Mouse (Mus musculus) right cerebral cortex, postnatal 4 days (tissue): Measurements from ENCODE around the gene Cul4a.
"Not testable (repeated sequence)": the region's sequence is repeated elsewhere in the genome, so short reads cannot be mapped to it uniquely, and the experiment has no call there.

Source experiments
- DNase-seq: peaks from one replicate; pipeline ENCODE4 v3.0.0-alpha.2; 2022

Cul4a gene

DNA sequence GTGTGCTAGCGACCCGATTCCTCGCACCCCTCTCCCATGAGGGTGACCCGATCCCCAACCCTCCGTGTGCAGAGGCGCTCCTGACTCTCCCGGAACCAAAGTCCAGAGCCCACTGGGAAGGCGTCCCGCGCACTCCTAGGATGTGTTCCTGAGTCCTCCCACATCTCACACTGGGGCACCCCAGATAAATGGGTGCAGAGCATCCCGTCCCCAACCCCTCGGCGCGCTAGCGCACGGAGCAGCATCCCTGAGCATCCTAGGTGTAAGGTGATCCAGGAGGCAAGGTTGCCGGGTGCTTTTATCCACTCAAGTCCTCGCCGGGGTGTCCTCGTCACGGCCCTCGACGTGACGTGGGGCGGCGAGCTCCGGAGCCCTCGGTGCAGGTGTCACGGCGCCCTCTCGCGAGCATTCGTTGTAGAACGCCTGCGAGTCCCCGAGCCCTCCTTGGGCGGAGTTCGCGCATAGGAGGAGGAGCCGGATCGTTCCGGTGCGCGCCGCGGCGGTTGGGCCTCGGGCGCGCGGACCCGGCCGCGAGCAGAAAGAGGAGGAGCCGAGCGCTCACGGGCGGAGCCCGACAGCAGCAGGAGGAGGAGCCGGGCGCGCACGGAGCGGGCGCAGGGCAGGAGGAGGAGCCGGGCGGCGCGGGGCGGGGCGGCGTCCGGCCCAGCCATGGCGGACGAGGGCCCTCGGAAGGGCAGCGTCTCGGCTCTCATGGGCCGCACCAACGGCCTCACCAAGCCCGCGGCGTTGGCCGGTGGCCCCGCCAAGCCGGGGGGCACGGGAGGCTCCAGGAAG lies at the start of gene Cul4a, which contains the start of gene Pcid2:
TSS of gene Cul4a (plus strand) at position 535 of the 795 bp plus-strand sequence.
TSS of gene Pcid2 (minus strand) at position 373 of the 795 bp plus-strand sequence.
- DNase-seq = peak; percentile 98

DNA sequence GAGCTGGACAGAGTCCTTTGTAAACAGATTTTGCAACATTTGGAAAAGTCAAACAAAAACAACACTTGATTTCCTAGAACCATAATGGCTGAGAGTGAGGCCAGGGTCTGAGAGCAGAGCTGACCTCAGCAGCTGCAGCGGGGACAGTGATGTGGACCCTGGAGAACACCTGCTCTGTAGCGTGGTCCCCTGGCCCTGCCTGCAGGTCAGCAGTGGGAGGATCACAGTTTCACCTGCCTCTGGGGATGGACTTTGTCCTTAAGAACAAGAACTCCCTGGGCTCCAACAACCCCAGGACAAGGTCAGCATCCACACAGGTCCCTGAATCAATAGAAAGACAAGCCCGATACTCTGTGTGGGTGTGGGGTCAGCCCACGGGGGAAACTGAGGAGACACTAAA lies 48.1 kb upstream of the Cul4a start:
- DNase-seq = no peak

DNA sequence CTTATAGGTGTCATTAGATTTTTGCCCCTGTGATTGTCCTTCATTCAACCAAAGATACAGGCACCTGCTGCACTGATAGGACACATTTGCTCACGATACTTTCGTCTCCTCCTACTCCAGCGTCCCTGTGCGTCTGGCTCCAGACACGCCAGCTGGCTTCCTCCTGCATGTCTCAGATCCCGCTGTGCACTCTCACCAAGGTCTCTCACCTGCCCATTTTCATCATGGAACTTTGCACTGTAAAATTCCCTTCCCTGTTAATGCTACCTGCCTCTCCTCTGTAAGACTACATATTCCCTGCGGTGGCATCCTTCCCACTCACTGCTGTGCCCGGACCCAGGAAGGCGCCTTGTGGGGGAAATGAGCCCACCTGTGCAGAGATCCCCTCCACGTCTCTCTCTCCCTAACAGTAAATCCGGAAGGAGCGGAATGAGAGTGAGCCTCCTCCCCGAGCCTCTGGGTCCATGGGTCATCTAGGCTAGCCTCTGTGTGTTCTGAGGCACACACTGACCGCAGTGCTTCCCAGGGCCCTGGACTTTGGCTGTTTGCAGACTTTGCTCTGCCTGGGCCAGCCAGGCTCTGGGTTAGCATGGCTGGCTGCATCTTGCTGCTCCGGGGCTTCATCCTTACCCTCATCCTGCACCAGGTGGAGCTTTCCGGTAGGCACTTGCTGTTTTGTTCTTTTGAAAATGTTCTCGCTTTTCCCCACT lies 44.8 kb upstream of the Cul4a start, which contains the start of gene Proz:
TSS of gene Proz (plus strand) at position 474 of the 710 bp plus-strand sequence.
- DNase-seq = no peak

DNA sequence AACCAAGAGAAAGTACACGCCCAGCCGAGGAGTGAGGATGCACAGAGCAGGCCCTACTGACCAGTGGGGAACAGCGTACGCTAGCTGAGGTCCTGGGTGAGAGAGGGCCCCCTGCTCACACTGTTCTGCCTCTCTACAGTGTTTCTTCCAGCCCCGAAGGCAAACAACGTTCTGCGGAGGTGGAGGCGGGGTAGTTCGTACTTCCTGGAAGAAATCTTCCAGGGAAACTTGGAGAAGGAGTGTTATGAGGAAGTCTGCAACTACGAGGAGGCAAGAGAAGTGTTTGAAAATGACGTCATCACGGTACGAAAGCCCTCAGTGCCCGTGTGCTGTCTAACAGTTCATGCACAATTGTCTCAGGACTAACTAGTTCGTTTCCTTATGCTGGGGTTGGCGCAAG lies 42.3 kb upstream of the Cul4a start:
- no peak for DNase-seq

DNA sequence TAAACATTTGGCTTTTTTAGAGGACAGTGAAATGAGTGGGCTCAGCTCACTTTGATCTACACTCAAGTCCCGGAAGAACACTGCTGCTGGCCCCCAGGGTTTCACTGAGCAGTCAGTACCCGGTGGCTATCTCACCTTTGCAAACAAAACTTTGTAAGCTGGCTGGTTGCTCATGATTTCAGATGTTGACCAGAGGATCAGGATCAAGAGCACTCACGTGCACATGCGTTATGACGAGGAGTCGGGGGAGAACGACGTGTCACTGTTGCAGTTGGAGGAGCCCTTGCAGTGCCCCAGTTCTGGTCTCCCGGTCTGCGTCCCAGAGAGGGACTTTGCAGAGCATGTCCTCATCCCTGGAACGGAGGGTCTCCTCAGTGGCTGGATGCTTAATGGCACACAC lies 32.2 kb upstream of the Cul4a start:
- no peak for DNase-seq

DNA sequence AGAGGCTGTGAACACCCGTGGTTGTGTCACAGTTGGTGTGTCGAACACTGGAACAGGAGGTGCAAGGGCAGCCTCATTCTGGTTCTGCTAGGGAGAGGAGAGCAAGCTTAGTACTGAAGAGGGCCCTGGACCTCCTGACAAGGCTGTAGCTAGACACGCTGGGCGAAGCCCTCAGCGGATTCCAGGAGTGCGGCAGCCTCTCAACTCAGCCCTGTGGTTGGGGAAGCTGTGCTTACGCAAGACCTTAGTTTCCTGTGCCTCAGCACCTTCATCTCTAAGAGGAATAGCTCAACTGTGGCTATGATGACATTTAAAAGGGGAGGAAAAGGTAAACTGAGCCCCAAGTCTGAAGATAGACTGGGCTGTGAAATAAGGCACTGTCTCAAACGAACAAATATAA lies 30.4 kb upstream of the Cul4a start:
- DNase-seq = no peak

DNA sequence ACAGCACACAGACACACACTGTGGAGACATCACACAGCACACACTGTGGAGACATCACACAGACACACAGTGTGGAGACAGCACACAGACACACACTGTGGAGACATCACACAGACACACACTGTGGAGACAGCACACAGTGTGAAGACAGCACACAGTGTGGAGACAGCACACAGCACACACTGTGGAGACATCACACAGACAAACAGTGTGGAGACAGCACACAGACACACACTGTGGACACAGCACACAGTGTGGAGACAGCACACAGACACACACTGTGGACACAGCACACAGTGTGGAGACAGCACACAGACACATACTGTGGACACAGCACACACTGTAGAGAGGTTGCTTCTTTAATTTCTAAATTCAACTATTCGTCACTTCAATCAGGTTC lies 29.8 kb upstream of the Cul4a start:
- not testable (repeated sequence) for DNase-seq

DNA sequence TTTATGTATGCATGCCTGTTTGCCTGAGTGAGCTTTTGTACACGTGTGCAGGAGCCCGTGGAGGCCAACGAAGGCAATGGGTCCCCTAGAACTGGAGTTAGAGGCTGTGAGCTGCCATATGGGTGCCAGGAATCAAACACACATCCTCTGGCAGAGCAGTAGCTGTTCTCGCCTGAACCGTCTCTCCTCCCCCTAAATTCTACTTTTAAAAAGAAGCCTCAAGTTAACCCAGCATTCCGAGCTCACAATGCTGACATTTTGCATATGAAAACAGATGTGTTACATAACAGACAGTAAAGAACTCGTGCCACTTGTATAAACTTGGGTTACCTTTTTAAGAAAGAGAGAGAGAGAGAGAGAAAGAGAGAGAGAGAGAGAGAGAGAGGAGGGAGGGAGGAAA lies 27.9 kb upstream of the Cul4a start:
- DNase-seq = no peak

DNA sequence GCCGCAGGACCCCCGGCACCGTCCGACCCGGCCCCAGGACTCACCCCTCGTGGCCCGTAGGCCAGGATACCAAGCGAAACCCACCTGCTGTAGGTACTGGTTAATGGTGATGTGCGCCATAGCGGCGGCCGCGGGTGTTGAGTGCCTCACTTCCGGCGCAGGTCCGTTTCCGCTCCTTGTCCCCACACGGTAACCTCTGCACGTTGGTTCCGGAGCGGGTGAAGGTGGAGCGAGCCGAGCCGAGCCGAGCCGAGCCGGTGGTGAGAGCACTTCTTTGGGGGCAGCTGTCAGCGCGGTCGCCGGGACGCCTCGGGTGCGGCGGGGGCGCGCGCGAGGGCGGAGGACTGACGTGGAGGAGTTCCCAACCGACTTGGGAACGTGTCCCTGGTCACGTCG lies 732 bp upstream of the Cul4a start:
- peak; percentile 94 for DNase-seq

DNA sequence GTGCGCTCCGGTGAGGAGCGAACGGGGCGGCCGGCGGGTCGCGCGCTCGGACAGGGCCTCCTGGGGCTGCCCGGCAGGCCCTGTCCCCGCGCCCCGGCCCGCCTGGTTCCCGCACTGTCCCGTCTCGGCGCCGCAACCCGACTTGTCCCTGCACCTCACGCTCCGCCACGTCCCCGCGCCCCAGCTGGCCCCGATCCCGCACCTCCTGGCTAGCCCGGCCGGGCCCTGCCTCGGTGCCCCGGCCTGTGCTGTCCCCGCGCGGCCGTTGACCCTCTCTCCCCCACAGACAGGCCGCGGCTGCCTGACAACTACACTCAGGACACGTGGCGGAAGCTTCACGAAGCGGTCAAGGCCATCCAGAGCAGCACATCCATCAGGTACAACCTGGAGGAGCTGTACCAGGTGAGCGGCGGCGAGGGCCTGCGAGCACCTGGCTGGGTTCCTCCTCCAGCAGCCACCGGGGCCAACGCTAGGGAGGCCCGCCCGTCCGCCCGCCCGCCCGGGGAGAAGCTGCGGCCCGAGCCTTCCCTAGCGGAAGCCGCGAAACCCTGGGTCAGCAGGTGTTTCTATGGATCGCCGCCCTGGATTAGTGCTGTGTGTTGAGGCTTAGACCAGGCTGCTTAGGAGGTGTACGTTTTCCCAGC lies 609 bp downstream of the Cul4a start:
- peak; percentile 61 for DNase-seq

DNA sequence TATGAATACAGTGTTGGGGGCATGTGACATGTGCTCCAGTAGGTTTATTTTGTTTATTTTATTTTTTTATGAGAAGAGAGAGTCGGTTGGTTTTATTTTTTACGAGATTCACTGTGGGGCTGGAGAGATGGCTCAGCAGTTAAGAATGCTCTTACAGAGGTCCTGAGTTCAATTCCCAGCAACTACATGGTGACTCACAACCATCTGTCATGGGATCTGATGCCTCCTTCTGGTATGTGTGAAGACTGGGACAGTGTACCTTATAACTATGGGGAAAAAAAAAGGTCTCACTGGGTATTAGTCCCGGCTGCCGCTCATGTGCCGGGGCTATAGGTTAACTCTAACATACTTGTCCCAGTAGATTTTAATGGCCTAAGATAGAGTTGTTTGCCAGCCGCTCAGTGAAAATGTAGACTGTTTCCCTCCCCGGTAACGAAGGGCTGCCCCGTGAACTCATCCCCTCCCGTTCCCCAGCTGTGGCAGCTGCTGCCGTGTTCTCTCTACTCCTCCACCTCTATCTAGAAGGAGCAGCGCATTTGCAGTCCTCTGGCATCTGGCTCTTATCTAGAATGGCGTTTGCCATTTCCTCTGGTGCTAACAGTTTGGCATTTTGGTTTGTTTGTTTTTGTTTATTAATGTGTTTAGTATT lies 2.7 kb downstream of the Cul4a start:
- DNase-seq = no peak

DNA sequence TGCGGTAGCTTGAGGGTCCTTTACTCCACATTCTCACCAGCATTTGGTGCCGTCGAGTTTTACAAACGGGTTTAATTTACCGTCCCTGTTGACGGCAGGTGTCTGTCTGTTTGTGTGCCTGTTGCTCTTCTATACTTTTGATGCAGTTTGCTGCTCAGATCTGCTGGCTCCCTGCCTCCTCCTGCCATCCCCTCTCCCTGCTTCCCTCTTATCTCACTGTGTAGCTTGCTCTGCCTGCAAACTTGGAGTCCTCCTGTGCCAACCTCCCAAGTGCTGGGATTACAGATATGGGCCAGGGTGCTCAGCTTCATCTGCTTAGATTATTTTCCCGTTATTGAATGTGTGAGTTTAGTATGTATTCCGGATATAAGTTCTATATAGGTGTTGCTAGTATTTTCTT lies 3.5 kb downstream of the Cul4a start:
- DNase-seq = no peak

DNA sequence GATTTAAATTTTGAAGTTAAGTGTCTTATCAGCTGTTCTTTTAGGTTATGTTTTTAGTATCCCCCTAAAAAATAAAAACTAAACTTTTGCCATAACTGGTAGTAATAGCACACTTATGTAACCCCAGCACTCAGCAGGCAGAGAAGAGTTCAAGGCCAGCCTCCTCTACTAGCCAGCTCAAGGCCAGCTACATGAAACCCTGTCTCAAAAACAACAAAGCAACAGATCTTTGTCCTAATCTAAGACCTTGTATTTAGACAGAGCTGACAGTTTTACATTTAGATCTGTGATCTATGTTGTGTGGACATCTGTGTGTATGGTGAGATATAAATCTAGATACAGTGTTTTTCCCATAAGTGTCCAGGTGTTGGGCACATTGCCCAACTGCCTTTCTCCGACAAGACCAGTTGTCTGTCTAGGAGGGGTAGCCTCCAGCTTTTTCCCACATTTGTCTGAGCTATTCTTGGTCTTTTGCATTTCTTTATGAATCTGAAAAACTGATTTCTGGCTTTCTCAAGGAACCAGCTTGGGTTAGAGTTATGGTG lies 4.1 kb downstream of the Cul4a start:
- no peak for DNase-seq

DNA sequence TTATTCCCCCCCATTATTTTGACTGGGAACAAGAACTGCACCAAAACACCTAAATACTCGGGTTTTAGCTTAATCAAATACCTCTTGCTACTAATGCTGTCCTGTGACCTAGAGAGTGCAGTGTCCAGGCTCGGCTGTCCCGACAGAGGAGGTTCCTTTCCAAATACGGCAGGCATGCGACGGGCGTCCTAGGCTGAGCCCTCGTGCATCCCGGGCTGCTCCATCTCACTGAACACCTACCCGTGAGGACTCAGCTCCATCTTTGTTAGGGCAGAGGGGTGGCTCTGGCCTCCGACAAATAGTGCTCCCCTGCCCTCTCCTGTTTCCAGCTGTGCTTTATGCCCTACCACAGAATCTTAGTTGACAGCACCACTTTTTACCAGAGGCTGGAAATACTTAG lies 6.5 kb downstream of the Cul4a start:
- DNase-seq = no peak

DNA sequence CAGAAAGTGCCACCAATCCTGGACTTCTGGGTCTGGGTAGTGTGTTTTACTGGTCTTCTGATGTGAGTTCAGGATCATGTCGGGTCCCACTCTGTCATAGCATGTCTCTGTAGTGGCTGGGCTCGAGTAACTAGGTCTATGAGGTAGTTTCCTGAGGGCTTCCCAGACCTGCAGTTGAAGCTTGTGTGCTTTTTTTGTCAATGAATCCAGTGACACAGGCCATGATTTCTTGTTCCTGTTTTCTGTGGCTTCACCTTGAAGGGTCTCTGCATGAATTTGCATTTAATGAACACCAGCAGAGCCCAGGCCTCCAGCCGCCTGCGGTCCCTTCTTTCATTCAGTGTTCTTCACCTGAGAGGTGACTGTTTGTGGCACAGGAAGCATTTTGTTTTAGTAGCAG lies 7.8 kb downstream of the Cul4a start:
- DNase-seq = no peak

DNA sequence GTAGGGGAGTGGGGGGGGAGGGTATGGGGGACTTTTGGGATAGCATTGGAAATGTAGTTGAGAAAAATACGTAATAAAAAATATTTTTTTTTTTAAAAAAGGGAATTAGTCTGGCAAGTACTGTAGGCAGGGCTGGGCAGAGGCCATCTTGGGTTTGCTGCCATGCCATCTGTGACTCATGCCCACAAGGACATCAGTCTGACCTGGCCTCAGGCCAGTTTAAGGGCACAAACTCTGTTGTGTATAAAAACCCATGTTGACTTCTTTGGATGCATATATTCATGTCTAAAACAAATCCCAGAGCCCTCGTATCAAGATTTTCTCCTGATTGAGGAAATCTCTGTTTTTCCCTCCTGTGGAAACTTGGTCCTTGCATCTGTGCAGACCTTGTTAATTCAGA lies 11.7 kb downstream of the Cul4a start:
- DNase-seq = no peak

DNA sequence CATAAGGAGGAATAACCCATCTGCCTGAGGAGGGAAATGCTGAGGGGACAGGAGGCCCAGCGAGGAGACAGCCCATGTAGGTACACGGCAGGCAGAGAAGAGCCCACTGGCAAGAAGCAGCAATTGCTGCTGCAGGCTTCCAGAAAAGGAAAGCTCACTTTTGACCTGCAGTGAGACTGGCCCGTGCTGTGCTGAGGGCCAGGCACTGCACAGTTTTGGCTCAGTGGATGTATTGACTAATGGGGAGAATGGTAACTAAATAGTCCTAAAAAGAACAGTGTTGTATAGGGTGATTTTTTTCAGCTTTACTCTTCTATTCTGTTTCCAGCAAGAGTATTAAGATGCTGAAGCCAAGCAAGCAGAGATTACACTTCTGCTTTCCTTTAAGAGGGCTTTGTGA lies 13.1 kb downstream of the Cul4a start:
- no peak for DNase-seq

DNA sequence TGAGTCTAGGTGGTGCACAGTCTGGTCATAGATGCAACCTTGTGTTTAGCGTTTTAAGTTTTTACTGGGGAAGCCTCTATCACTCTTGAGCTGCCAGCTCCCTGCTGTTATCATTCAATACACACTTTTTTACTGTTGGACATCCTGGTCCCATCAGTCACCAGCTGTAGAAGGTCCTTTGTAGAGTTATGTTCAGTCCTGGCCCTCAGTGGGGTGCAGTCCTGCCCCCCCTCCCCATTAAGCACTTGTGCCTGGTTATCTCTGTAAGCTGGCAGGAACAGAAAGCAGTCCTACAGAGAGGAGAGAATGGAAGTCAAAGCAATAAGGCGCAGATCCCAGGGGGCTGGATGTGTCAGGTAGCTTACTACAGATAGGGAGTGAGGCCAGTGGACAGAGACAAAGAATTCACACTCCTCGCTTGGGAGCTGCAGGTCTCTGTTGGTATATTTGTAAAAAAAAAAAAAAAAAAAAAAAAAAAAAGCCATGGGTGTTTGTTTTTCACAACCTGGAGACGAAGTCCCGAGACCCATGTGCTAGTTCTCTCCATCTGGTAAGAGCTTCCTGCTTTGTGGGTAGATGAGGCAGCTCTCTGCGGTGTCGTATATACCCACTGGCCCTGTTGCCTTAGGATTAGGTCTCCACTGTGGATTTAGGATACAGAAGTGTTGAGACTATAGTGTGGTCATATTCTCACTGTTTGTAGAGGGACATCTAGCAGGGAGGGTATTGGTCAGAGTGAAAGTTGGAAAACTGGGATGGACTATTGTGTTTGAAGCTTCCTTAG lies 15.7 kb downstream of the Cul4a start:
- DNase-seq = no peak

DNA sequence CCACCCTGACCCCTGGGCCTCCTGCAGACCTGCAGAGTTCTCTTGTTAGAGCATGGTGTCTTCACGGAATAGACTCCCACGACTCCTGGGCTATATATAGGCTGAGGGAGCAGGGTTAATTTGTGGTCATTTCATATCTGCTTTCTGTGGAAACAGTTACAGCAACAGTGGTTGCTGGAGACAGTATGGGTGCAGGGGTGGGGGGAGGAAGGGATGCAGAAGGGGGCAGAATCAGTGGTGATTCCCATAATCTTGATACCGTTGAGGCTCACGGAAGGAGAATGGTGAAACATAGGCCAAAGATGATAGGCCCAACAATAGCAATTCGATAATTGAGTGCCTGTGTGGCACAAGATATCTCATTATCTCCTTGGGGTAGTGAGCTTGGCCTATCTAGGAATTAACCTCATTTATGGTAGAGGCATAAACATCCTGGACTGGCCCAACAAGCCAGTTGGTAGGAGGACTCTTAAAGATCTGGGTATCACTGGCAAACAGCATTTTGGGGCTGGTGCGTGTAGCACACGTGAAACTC lies 17.5 kb downstream of the Cul4a start:
- no peak for DNase-seq

DNA sequence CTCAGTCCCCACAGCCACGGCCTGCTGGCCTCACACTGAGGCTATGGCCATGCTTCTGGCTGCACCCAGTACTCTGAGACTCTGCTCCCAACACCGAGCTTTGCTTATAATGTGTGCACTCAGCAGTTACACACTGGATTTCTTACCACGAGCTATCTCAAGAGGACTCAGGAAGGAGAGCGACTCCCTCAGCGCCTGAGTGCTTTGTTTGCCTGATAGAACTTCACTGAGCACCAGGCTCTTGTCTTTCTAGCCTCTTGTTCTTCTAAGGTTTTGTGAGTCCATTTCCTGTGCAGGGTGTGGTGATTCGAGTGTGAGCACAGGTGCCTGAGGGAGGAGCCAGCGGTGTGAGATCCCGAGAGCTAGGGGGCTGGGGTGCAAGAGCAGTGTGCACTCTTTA lies 19.5 kb downstream of the Cul4a start:
- no peak for DNase-seq

DNA sequence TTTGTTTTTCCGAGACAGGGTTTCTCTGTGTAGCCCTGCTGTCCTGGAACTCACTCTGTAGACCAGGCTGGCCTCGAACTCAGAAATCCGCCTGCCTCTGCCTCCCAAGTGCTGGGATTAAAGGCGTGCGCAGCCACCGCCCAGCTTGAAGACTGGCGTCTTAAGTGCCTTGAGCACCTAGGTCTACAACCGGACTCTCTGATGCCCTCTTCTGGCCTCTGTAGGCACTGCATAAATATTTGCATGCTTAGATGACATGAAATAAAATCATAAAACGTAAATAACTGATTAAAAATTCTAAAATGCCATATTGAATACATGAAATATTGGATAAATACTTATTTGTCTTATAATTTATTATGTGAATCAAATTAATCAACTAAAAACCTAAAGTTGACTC lies 26.8 kb downstream of the Cul4a start:
- DNase-seq = peak; percentile 63

DNA sequence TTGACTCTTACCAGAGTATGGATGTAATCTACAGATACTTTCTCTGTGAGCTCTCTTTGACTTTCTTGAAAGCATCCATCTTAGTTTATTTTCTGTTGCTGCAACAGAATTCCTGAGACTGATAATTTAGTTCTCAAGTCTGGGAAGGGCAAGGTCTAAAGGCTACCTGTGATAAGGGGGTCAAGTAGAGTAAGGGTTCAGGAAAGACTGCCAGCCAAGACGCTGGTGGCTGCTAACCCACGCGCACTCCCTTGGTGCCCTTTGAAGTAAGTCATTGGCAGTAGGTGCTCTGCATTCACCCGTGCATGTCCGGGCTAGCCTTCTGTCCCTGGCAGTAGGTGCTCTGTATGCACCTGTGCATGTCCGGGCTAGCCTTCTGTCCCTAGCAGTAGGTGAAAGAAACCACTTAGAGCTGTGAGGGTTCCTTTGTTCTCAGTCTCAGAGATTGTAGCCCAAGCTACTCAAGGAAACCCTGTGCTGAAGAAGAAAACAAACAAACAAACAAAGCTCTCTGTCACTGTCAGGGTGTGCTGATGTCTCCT lies 34.3 kb downstream of the Cul4a start:
- no peak for DNase-seq
